Mouse (Mus musculus): ENCODE measurements around the gene Rps6kl1.

DNA sequence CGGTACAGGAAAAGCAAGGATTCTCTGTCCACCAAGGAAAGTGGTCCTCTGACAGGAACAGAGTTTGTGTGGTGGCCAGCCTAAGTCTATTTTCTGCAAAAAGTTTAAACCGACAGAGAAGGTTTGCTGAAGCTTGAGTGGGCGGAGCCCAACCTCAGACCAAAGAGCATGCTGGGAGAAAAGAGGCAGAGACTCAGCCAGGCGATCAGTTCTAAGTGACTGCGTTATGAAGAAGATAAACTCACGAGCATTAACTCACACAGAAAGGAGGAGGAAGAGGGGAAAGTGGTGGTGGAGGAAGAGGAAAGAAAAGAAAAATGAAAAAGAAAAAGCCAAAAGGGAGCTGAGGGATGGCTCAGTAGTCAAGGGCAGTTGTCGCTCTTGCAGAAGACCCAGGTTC lies 39.2 kb upstream of the Rps6kl1 start:
- no peak for TF ChIP-seq POLR2A (IDR thresholded peaks at IDR 0.05; ENCODE audit: low read depth, low read length)
- TF ChIP-seq CTCF (conservative IDR thresholded peaks at IDR 0.05; ENCODE audit: insufficient read depth, insufficient read length, low read depth, low read length), result no peak

Data from kidney, adult 2 months (tissue).